Mouse (Mus musculus) layer of hippocampus, adult 9-10 months (tissue): ENCODE results near the gene Sept10.
A peak's percentile ranks its signal among the peaks of the same experiment; 100 is the strongest.
"Not testable (repeated sequence)": the region's sequence is repeated elsewhere in the genome, so short reads cannot be mapped to it uniquely, and the experiment has no call there.

Experiments
- DNase-seq: peaks from one replicate; pipeline ENCODE4 v3.0.0; 2022; ENCODE audit warnings: low spot score

Sept10 gene

GRCm38 (mm10) chr10:59125497-59125896 lies 96.2 kb downstream of the Sept10 start:
- DNase-seq = no peak

- no peak for DNase-seq
Measured at GRCm38 (mm10) chr10:59119811-59120210, 101.8 kb downstream of the Sept10 start.

GRCm38 (mm10) chr10:59119001-59119400 lies 102.6 kb downstream of the Sept10 start:
- DNase-seq = no peak

DNA sequence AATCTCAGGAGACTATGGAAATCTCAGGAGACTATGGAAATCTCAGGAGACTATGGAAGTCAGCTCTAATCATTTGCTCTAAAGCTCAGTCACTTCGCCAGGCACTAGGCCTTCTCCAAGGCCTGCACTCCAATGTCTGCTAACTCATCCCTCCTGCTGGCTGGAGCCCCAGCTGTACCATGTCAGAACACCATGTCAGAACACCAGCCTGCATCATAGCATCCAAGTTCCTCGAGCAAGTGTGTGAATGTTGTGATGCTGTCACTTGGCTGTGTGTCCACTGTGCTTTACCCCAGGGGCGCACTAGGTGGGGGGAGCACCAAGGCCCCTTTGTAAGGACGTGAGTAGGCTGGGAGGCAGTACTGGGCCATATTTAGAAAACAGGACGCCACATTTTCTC lies 104.1 kb downstream of the Sept10 start:
- no peak for DNase-seq

- no peak for DNase-seq
Measured at GRCm38 (mm10) chr10:59116331-59116730, 105.3 kb downstream of the Sept10 start.

GRCm38 (mm10) chr10:59115691-59116090 lies 106.0 kb downstream of the Sept10 start:
- no peak for DNase-seq

DNA sequence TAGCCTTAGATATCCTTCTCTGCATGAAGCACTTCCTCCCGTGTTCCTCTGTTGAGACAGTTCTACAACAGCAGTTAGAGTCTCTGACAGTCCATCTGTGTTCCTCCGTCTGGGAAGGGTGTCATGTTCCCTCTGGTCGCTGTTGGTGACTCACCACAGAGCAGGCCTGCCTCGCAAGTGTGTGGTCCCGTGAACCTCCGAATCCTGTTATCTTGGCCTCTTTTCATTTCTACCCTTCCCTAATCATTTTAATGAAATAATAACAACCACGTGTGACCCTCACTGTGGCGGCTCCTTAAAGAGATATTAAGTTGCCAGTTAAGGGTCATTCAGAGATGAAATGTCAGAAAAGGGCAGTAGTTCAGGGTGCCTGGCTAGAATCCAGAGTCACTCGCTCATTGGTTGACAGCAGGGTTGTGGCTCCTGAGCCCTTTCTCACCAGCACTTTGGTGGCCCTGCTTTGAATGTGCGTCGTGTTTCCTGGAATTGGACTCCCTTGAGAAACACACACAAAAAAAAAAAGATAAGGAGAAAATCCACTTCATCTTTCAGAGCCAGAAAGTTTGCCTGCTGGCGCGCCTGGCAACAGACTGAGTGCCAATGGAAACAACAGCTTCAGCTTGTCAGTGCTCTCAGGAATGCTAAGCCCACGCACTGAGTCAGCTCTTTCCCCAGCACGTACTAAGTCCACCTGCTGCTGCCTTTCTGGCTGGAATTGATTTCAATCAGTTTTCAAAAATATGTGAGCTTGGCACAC lies 106.9 kb downstream of the Sept10 start:
- peak; percentile 66 for DNase-seq

DNA sequence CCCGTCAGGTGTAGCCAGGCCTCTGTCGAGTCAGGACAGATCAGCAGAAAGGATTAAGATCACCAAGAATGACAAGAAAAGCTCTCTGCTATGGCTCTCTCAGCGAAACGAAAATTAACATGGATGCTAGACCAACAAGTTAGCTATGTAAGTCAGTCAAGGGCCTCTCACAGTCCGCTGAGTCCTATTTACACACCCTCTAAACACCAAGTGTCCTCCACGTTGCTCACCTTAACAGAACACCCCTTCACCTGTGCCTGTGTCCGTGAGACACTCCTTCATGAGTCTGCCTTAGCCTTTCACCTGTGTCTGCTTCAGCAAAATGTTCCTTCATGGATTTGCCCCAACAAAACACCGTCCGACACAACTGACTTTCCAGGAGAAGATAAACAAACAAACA lies 108.3 kb downstream of the Sept10 start:
- no peak for DNase-seq

- DNase-seq = no peak
Measured at GRCm38 (mm10) chr10:59112755-59113154, 108.9 kb downstream of the Sept10 start.

- DNase-seq = no peak
Measured at GRCm38 (mm10) chr10:59110386-59110785, 111.3 kb downstream of the Sept10 start.

DNA sequence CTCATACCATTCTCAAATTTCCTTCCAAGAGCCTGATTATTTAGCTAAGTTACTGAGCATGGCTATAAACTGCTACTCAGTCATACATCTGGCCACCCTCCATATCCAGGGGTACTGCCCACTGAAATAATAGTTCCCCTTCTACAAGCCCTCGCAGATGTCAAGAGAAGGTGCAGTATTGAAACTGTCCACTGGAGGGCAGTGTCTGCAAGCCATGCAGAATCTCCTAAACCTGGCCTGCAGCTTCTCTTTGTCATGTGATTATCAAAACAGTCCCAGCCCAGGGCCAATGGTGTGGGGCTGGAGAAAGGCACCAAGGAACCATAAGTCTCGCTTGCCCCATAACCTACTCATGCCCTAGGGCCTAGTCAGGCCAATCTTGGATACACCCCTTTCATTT lies 112.6 kb downstream of the Sept10 start:
- DNase-seq = peak; percentile 75

- DNase-seq = no peak
Measured at GRCm38 (mm10) chr10:59106644-59107043, 115.0 kb downstream of the Sept10 start.

DNA sequence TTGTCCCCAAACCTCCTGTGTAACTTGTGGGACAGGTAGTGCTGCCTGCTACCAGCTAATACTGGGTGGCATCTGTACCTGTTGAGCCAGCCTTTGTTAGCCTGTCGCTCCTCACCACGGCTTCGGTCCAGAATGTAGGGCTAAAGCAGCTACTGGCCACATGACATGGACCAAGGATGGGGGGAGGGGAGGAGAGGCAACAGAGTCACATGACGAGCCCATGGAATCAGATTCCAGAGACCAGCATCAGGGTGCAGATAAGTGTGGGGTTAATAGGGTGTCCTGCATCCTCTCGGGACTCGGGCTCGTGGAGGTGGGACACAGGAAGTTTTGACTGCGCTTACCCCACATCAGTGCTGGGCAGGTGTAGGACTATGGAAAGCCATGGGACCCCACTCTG lies 115.8 kb downstream of the Sept10 start:
- DNase-seq = no peak

- no peak for DNase-seq
Measured at GRCm38 (mm10) chr10:59104683-59105082, 117.0 kb downstream of the Sept10 start.

GRCm38 (mm10) chr10:59103076-59103475 lies 118.6 kb downstream of the Sept10 start:
- DNase-seq = not testable (repeated sequence)

DNA sequence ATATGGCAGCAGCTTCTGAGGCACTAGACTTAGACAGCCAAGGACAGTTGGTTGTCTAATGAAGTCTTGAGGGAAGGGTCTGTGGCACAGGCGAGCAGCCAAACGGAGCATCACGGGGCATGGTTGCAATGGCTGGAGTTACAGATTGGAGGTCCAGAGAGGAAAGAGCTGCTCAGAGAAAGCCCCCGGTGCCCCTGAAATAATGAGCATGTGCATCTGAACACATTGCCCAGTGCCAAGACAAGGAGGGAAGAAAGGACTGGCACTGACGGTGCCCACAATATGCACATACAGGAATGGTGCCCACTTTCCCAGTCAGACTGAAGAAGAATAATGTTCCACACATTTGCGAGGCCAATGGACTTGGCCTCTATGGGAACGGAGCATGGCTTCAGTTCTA lies 129.7 kb downstream of the Sept10 start:
- DNase-seq = no peak
